In the genomic region with DNA sequence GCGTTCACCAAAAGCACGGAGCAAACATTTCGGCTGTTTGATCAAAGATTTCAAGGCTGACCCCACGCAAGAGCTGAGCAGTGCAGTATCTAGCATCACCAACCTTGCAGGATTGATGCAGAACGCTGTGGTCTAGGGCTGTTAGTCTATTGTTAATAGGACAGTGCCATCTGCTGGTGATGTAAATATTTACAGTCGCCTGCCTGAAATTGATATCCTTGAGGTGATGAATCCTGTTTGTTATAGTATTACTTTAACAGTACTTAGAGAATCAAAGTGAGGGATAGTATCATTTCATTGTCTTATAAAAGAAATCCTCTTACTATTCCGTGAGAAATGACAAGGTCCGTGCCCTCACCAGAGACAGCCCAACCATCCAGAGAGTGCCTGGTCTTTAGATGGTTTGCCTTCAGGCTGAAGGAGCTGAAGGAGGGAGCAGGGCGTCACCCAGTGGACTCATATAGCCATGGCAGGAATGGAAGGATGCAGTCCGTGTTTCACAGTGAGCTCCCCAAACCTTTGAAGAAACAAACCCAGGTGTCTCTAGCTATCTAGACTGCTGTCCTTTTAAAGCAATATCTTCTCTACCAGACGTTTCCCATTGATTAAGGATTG, we compare ENCODE assay signal across 9 mouse cellular contexts.
DNase-seq lines count a peak whose midpoint lies in the region; ATAC-seq lines count a peak whose summit lies in the region.
"Had no signal": no experiment of that assay in that cellular context is flagged by ENCODE, and none has a peak within 500 bp of the region (broad histone marks: within the 10 kb centered on the region; RNA-seq: fewer than 3 reads in every experiment).

No protein-coding gene starts in this region.

- no peak overlapping the region for H3K27ac ChIP-seq in forebrain, embryonic 11.5 days (ENCODE audit: low read depth, low read length)
- H3K27ac ChIP-seq: lung, embryonic 15.5 days had no signal

- H3K9me3 ChIP-seq in forebrain, embryonic 11.5 days (ENCODE audit: control insufficient read depth, low read length): no peaks in the 10 kb centered on the region
- H3K9me3 ChIP-seq: lung, embryonic 15.5 days had no signal

- DNase-seq in ES-CJ7 (ENCODE audit: low read depth, low spot score): peak; percentile 76
- DNase-seq in brain, embryonic 18.5 days (ENCODE audit: low read depth, low spot score): peak; percentile 56
- peak; percentile 56 for DNase-seq in forebrain, embryonic 11.5 days (ENCODE audit: low spot score)
- peak; percentile 75 for DNase-seq in heart, postnatal 4 days
- peak; percentile 90 for DNase-seq in layer of hippocampus, adult 11-12 months (ENCODE audit: low spot score)
- peak; percentile 71 for DNase-seq in lung, postnatal 14 days
- peak; percentile 49 for DNase-seq in retina, postnatal 7 days (ENCODE audit: low read depth, low spot score)
- peak; percentile 64 for DNase-seq in urinary bladder, postnatal 14 days (ENCODE audit: low spot score)

- H3K4me1 ChIP-seq in forebrain, embryonic 11.5 days (replicated peaks; ENCODE audit: control insufficient read depth, insufficient read depth, low read length): no peaks in the 10 kb centered on the region
- H3K4me1 ChIP-seq: lung, embryonic 15.5 days had no signal

- ATAC-seq in forebrain, embryonic 11.5 days (replicated peaks; ENCODE audit: low FRiP score): peak; percentile 90

- no peak overlapping the region for H3K4me2 ChIP-seq in forebrain, embryonic 11.5 days (ENCODE audit: low read depth, low read length, severe bottlenecking)
- H3K4me2 ChIP-seq: lung, embryonic 15.5 days had no signal

- WGBS in forebrain, embryonic 11.5 days: 14% methylated on average over 11 of the region's 11 CpGs

- H3K9ac ChIP-seq in forebrain, embryonic 11.5 days (ENCODE audit: low read length): no peak overlapping the region
- H3K9ac ChIP-seq: lung, embryonic 15.5 days had no signal

- no peak overlapping the region for H3K4me3 ChIP-seq in forebrain, embryonic 11.5 days (ENCODE audit: low read depth, low read length)
- H3K4me3 ChIP-seq: lung, embryonic 15.5 days had no signal

- H3K27me3 ChIP-seq in forebrain, embryonic 11.5 days (ENCODE audit: control insufficient read depth, insufficient read depth, low read length): no peaks in the 10 kb centered on the region
- H3K27me3 ChIP-seq: lung, embryonic 15.5 days had no signal

- no peaks in the 10 kb centered on the region for H3K36me3 ChIP-seq in forebrain, embryonic 11.5 days (ENCODE audit: control insufficient read depth, insufficient read depth, low read length)
- H3K36me3 ChIP-seq: lung, embryonic 15.5 days had no signal
